Mouse (Mus musculus): ENCODE results near the gene Ccdc18. TPM values are rescaled to one million over a fixed set of nuclear protein-coding genes. Genes with fewer than 3 reads are reported as not detected.
"Not testable (repeated sequence)": the region's sequence is repeated elsewhere in the genome, so short reads cannot be mapped to it uniquely, and the experiment has no call there.

The Ccdc18 gene
- polyA plus RNA-seq (2016; fragmentation: Nextera tagmentation; extraction: Ambion mirVana), result 7.3 and 7.7 TPM in 2 replicates

DNA sequence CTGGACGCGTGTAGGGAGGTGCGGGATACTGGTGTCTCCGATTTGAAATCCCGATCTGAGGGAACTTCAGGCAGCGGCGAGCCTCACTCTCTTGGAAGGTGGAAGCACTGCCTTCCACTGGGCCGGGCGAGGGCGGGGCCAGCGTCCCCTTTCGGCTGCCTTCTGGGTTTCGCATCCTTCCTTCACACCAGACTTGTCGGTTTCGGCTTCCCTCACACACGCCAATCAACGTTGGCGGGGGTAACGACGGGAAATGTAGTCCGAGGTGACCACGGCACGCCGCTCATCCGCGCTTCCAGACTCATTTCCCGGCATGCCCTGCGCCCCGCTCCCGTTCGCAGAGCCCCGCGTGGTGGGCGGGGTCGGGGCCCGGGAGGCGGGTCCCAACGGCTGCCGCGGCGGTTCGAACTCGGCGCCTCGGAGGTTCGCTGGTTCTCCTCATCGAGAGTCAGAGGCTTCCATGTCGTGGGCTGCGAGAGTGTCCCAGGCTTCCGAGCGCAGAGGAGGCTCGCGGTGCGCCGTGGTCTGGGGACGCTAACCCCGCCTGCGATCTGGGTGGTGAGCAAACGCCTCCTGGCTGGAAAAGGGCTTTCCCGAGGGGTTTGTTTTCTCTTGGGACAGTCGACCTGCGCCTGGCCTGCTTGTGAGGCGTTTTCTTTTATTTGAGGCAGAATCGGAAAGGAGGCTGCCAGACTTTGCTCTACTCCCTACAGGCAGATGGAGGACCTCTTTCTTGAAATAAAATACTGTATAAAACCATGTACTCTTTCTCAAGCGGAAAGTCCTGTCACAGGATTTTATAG is at the start of gene Ccdc18, which contains the start of gene Tmed5:
Ccdc18 (plus strand) TSS at position 435 of the 803 bp plus-strand sequence.
Tmed5 (minus strand) TSS at position 180 of the 803 bp plus-strand sequence.
- Histone ChIP-seq H3K27me3 (no peaks in the 10 kb centered on the region), H3K4me2 (replicated peaks) (peak within 1 kb of the TSS; percentile 68), H3K27ac (peak within 1 kb of the TSS; percentile 88), H3K9ac (peak within 1 kb of the TSS; percentile 86), H3K4me1 (peaks cover 8% of the 10 kb centered on the region), H3K36me3 (0 out of 2 replicates have a peak, but pooled peaks cover 7% of the 10 kb centered on the region), H3K9me3 (replicated peaks) (no peaks in the 10 kb centered on the region), H3K4me3 (peak within 1 kb of the TSS; percentile 88)
- under 1% methylated on average over 65 of the region's 65 CpGs for WGBS
- peak; percentile 99 for ATAC-seq (ENCODE audit: low FRiP score)

DNA sequence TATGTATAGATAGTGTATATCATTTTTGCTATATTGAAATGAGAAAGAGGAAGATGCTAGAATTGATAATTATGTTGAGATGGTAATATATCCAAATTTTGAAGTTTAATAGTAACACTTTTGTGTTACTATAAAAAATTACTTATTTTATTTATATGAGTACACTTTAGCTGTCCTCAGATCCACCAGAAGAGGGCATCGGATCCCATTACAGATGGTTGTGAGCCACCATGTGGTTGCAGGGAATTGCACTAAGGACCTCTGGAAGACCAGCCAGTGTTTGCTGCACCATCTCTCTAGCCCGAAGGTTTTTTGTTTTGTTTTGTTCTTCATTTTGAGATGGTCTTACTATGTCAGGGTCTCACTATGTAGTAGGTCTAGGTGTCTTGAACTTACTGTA is 47.2 kb upstream of the Ccdc18 start:
- Histone ChIP-seq H3K9ac (no peak overlapping the region), H3K36me3 (peaks cover 55% of the 10 kb centered on the region), H3K4me1 (no peaks in the 10 kb centered on the region), H3K9me3 (replicated peaks) (no peaks in the 10 kb centered on the region), H3K27me3 (no peaks in the 10 kb centered on the region), H3K27ac (no peak overlapping the region), H3K4me2 (replicated peaks) (no peak overlapping the region), H3K4me3 (no peak overlapping the region)
- no peak for ATAC-seq (ENCODE audit: low FRiP score)
- 95% methylated on average over 2 of the region's 2 CpGs for WGBS

DNA sequence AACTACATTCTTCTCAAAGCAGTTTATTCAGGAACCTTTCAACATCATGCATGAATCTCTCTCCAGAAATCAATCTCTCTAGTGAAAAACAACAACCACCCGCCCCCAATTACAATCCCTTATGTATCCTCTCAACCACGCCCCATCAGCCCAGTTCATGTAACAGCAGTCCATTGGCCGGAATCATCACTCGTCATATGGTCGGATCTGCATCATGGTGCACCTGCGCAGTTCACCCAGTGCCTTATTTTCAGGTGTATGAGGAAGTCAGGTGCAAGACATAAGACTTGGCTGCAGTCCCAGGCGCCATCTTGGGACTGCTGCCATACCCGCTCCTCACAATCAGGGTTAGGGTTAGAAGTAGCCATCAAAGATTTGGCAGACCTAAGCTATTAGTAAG is 39.9 kb upstream of the Ccdc18 start:
- not testable (repeated sequence) for H3K9ac ChIP-seq; H3K4me1 ChIP-seq; H3K27ac ChIP-seq; ATAC-seq (ENCODE audit: low FRiP score); H3K4me3 ChIP-seq; H3K4me2 ChIP-seq (replicated peaks); H3K27me3 ChIP-seq; H3K9me3 ChIP-seq (replicated peaks)
- WGBS, result 96% methylated on average over 8 of the region's 8 CpGs
- H3K36me3 ChIP-seq, result peaks cover 63% of the 10 kb centered on the region

DNA sequence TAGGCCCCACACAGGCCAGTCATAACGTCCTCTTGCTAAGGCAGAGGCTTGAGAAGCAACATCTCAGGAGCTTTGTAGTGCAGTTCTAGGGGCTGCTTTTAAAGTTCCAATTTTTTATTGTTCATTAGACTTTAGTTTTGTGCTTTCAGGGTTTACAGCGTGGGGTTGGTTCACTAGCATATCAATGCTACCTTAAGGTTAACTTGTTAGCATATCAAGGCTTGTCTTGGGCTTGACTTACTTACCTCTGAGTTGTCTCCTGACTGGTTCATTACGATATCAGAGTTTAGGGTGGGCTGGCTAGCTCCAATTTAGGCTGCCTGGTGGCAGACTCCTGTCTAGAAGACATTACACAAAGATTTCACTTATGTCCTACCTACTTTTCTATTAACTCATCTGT is 35.0 kb upstream of the Ccdc18 start:
- 90% methylated on average over 3 of the region's 3 CpGs for WGBS
- Histone ChIP-seq H3K27ac (no peak overlapping the region), H3K4me2 (replicated peaks) (no peak overlapping the region), H3K9me3 (replicated peaks) (no peaks in the 10 kb centered on the region), H3K9ac (no peak overlapping the region), H3K4me1 (no peaks in the 10 kb centered on the region), H3K27me3 (no peaks in the 10 kb centered on the region), H3K4me3 (no peak overlapping the region), H3K36me3 (peaks cover 46% of the 10 kb centered on the region)
- ATAC-seq (ENCODE audit: low FRiP score), result no peak

DNA sequence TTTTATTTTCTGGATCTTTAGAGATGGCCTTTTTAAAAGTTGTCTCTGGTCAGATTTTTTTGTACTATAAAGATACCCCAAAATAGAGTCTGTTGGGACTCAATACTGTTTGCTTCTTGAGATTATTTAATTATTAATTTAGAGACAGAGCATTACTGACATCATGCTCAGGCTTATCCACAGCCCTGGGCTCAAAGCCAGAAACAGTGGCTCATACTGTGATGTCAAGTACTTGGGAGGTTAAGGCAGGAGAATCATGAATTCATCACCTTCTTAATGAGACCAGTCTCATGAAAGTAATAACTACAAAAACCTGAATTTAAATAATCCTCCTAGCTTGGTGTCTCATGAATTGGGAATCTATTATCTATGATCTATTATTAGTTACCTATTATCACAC is 32.5 kb upstream of the Ccdc18 start:
- no peak for ATAC-seq (ENCODE audit: low FRiP score)
- no peak overlapping the region for H3K9ac ChIP-seq
- no peaks in the 10 kb centered on the region for H3K9me3 ChIP-seq (replicated peaks)
- H3K27me3 ChIP-seq, result no peaks in the 10 kb centered on the region
- no peak overlapping the region for H3K27ac ChIP-seq
- H3K4me3 ChIP-seq, result no peak overlapping the region
- peaks cover 48% of the 10 kb centered on the region for H3K36me3 ChIP-seq
- no peak overlapping the region for H3K4me2 ChIP-seq (replicated peaks)
- no peaks in the 10 kb centered on the region for H3K4me1 ChIP-seq

DNA sequence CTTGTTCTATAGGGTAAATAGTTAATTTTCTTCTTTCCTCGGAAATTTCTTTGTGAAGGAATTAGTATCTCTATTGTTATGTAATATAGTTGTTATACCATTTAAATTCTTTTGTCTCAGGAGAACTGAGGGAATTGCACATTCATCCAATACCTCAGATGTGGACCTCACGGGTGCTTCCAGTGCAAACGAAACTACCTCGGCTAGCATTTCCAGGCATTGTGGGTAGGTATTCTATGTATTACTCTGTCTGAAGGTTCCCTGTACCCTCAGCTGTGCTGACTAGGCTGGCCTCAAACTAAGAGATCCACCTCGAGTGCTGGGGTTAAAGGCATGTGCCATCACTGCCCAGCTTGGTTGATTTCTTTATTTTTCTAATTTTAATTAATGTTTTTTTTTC is 28.4 kb upstream of the Ccdc18 start:
- Histone ChIP-seq H3K36me3 (peaks cover 51% of the 10 kb centered on the region), H3K4me2 (replicated peaks) (no peak overlapping the region), H3K4me3 (no peak overlapping the region), H3K27me3 (no peaks in the 10 kb centered on the region), H3K9me3 (replicated peaks) (no peaks in the 10 kb centered on the region), H3K9ac (no peak overlapping the region), H3K27ac (no peak overlapping the region), H3K4me1 (no peaks in the 10 kb centered on the region)
- ATAC-seq (ENCODE audit: low FRiP score), result no peak
- WGBS, result 88% methylated on average over 5 of the region's 5 CpGs

DNA sequence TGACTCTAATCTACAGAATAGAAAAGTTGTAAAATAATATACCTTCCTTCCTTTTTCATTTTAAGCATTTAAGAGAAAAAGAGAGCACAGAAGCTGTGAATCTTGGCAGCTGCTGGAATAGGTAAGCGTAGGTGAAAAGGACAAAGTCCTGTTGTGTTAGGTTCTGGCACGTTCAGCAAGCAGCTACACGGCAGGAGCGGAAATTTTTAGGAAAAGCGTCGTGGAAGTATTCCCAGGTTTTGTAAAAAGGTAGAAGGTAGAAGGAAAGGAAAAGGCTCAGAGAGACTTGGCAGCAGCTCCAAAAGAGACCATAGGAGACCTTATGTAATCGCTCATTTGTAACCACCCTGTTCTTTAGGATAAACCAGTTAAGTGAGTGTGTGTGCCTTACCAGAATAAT is 23.3 kb upstream of the Ccdc18 start:
- Histone ChIP-seq H3K4me3 (no peak overlapping the region), H3K4me1 (no peaks in the 10 kb centered on the region), H3K9ac (no peak overlapping the region), H3K27ac (no peak overlapping the region), H3K27me3 (no peaks in the 10 kb centered on the region), H3K4me2 (replicated peaks) (no peak overlapping the region), H3K9me3 (replicated peaks) (no peaks in the 10 kb centered on the region), H3K36me3 (peaks cover 34% of the 10 kb centered on the region)
- 92% methylated on average over 7 of the region's 7 CpGs for WGBS
- no peak for ATAC-seq (ENCODE audit: low FRiP score)

DNA sequence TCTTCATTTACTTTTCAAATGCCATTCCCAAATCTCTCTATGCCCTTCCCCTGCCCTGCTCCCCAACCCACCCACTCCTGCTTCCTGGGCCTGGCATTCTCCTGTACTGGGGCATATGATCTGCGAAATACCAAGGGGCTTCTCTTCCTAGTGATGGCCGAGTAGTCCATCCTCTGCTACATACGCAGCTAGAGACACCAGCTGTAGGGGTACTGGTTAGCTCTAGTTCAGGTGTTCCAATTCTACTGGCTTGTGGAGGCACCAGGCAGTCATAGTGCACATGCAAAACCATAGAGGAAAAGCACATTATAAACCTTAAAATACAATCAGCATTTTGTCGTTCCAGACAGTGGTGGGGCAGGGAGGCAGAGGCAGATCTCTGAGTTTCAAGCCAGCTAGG is 15.0 kb upstream of the Ccdc18 start:
- Histone ChIP-seq H3K27ac (no peak overlapping the region), H3K4me2 (replicated peaks) (no peak overlapping the region), H3K4me3 (no peak overlapping the region), H3K9me3 (replicated peaks) (no peaks in the 10 kb centered on the region), H3K36me3 (0 out of 2 replicates have a peak, but pooled peaks cover 6% of the 10 kb centered on the region), H3K27me3 (no peaks in the 10 kb centered on the region), H3K9ac (no peak overlapping the region), H3K4me1 (no peaks in the 10 kb centered on the region)
- WGBS, result 96% methylated on average over 4 of the region's 4 CpGs
- no peak for ATAC-seq (ENCODE audit: low FRiP score)

DNA sequence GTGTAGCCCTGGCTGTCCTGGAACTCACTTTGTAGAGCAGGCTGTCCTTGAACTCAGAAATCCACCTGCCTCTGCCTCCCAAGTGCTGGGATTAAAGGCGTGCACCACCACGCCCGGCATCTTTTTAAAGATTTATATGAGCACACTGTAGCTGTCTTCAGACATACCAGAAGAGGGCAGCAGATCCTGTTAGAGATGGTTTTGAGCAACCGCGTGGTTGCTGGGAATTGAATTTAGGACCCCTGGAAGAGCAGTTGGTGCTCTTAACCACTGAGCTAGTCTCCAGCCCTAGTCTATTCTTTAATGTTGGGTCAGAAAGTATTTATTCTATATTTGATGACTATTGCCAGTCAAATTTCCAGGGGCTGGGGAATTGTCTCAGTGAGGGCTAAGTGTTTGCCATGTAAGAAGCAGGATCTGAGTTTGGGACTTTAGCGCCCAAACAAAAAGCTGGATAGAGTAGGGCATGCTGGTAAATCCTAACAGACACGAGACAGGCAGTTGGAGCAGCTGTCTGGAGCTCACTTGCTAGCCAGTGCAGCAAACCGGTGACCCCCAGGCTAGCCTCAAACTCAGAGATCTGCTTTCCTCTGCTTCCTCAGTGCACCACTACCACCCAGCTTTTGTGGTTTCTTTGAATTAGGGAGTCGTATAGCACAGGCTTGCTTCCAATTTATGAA is 12.3 kb upstream of the Ccdc18 start:
- Histone ChIP-seq H3K9ac (no peak overlapping the region), H3K4me2 (replicated peaks) (no peak overlapping the region), H3K9me3 (replicated peaks) (no peaks in the 10 kb centered on the region), H3K27me3 (no peaks in the 10 kb centered on the region), H3K4me1 (no peaks in the 10 kb centered on the region), H3K27ac (no peak overlapping the region), H3K36me3 (peaks cover 9% of the 10 kb centered on the region), H3K4me3 (no peak overlapping the region)
- WGBS, result 87% methylated on average over 9 of the region's 9 CpGs
- no peak for ATAC-seq (ENCODE audit: low FRiP score)

DNA sequence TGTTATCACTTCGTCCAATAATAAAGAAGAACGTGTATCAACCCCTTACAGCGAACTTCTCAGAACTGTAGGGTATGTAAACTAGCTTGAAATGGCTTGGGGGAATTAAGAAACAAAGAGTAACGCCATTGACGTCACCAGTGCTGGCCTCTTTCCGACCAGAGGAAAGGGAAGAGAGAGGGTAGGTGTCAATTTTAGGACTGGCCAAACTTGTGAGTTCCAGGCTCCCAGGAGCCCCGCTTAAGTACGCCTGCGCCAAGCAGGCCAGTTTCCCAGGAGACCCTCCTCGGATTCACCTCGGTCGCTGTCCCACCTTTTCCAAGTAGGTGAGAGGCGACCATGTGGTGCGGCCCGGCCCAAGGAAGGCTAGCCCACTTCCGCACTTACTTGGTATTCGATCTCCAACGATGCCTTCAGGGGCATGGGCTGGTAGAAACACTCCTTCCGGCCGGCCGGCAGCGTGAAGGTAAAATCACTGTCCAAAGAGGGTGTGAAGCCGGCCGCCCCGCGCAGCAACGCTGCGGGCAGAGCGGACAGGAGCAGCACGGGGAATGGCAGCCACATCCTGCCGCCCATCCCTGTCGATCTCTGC is 730 bp upstream of the Ccdc18 start:
- Histone ChIP-seq H3K4me3 (peak overlapping the region; percentile 88), H3K27ac (peak overlapping the region; percentile 88), H3K27me3 (no peaks in the 10 kb centered on the region), H3K9ac (peak overlapping the region; percentile 86), H3K4me2 (replicated peaks) (peak overlapping the region; percentile 68), H3K9me3 (replicated peaks) (no peaks in the 10 kb centered on the region), H3K4me1 (peaks cover 8% of the 10 kb centered on the region), H3K36me3 (0 out of 2 replicates have a peak, but pooled peaks cover 7% of the 10 kb centered on the region)
- under 1% methylated on average over 32 of the region's 32 CpGs for WGBS
- no peak for ATAC-seq (ENCODE audit: low FRiP score)

DNA sequence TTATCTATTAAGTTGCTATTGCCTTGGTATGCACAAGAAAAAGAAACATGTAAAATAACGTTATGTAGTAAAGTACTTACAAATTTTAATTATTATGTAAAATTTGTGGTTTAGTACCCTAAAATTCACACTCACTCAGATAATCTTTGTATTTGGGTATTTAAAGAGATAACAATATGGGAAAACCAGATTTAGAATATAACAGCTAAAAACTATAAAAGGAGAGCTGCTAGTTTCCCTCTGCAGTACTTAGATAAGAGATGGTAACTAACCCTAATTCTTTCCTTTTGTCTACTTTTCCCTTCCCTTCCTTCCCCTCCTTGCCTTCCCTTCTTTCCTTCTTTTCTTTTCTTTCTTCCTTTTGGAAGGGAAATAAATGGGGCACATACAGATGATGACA is 19.9 kb downstream of the Ccdc18 start:
- Histone ChIP-seq H3K36me3 (no peaks in the 10 kb centered on the region), H3K4me3 (no peak overlapping the region), H3K9me3 (replicated peaks) (no peaks in the 10 kb centered on the region), H3K27me3 (no peaks in the 10 kb centered on the region), H3K4me2 (replicated peaks) (no peak overlapping the region), H3K27ac (no peak overlapping the region), H3K9ac (no peak overlapping the region), H3K4me1 (no peaks in the 10 kb centered on the region)
- no peak for ATAC-seq (ENCODE audit: low FRiP score)
- WGBS, result 98% methylated on average over 1 of the region's 1 CpGs

DNA sequence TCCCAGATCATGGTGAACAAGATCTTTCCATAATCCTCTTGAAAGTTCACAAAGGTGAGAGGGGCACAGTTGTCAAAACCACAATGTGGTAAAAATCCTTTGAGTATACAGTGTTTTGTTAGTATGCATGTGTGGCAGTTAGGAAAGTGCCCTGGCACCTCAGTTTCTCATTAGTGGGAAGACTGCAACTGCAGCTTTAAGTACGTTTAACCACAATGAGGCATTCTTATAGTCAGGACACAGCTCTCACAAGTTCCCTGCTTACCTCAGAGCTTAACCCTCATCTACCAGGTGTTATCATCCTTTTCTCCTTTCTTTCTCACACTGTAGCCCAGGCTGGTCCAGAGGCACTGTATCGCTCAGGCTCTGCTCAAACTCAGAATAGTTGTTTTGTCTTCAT is 28.1 kb downstream of the Ccdc18 start:
- H3K9ac ChIP-seq, result no peak overlapping the region

More for the DNA sequence above, 28.1 kb downstream of the Ccdc18 start:
- H3K4me1 ChIP-seq, result no peaks in the 10 kb centered on the region
- H3K27me3 ChIP-seq, result no peaks in the 10 kb centered on the region
- no peak for ATAC-seq (ENCODE audit: low FRiP score)
- 88% methylated on average over 2 of the region's 2 CpGs for WGBS
- H3K36me3 ChIP-seq, result no peaks in the 10 kb centered on the region
- no peak overlapping the region for H3K27ac ChIP-seq
- H3K4me2 ChIP-seq (replicated peaks), result no peak overlapping the region
- H3K4me3 ChIP-seq, result no peak overlapping the region
- H3K9me3 ChIP-seq (replicated peaks), result no peaks in the 10 kb centered on the region
